Mouse (Mus musculus) limb, embryonic 12.5 days (tissue): Measurements from ENCODE around the gene Apc2. TPM values are rescaled to one million over a fixed set of nuclear protein-coding genes. Genes with fewer than 3 reads are reported as not detected.
A peak's percentile ranks its signal among the peaks of the same experiment; 100 is the strongest.

Experiments used
- ATAC-seq: fragments of 200-750 bp; cut with Nextera tagmentation; 2 replicates; pipeline ENCODE4 v1.8.0; 2017; ENCODE audit warnings: low read depth, moderate TSS enrichment; ENCODE audit not compliant: insufficient number of reproducible peaks, insufficient read depth, low FRiP score, low TSS enrichment
- H3K27ac ChIP-seq: fragments of 300-500 bp; sonication (generic); 2 replicates; pipeline ENCODE4 v1.5.1; 2016; ENCODE audit warnings: mild to moderate bottlenecking, moderate library complexity
- H3K27me3 ChIP-seq: fragments of 300-500 bp; sonication (generic); 2 replicates; pipeline ENCODE4 v1.6.1; 2016; ENCODE audit warnings: mild to moderate bottlenecking, moderate library complexity
- H3K36me3 ChIP-seq: fragments of 300-500 bp; sonication (generic); 2 replicates; pipeline ENCODE4 v1.6.1; 2016; ENCODE audit warnings: mild to moderate bottlenecking, moderate library complexity
- H3K4me1 ChIP-seq: fragments of 300-500 bp; sonication (generic); replicated peaks from 2 replicates; pipeline ENCODE4 v1.6.1; 2016
- H3K4me2 ChIP-seq: fragments of 300-500 bp; sonication (generic); 2 replicates; pipeline ENCODE4 v1.6.1; 2016; ENCODE audit warnings: mild to moderate bottlenecking, moderate library complexity
- H3K4me3 ChIP-seq: fragments of 300-500 bp; sonication (generic); replicated peaks from 2 replicates; pipeline ENCODE4 v1.5.1; 2016; ENCODE audit warnings: mild to moderate bottlenecking
- H3K9ac ChIP-seq: fragments of 300-500 bp; sonication (generic); replicated peaks from 2 replicates; pipeline ENCODE4 v1.6.1; 2016; ENCODE audit warnings: mild to moderate bottlenecking, moderate library complexity
- H3K9me3 ChIP-seq: fragments of 300-500 bp; sonication (generic); 2 replicates; pipeline ENCODE4 v1.6.1; 2016; ENCODE audit warnings: mild to moderate bottlenecking, moderate library complexity
- WGBS: fragments of 180-500 bp; shearing (Covaris S2); methylation state at CpG from one replicate; pipeline ENCODE4 v1.1.7; 2016; 5-methylcytosine and 5-hydroxymethylcytosine counted together
- polyA plus RNA-seq: library from polyadenylated mRNA; unstranded; fragments of >200 nt; fragmentation: Nextera tagmentation; extraction: Ambion mirVana; gene quantifications from 2 replicates; pipeline ENCODE4 v1.2.1, GENCODE M21; 2016

Gene Apc2
- polyA plus RNA-seq, 1 experiment from 2014 or later, result 4.7 TPM

DNA sequence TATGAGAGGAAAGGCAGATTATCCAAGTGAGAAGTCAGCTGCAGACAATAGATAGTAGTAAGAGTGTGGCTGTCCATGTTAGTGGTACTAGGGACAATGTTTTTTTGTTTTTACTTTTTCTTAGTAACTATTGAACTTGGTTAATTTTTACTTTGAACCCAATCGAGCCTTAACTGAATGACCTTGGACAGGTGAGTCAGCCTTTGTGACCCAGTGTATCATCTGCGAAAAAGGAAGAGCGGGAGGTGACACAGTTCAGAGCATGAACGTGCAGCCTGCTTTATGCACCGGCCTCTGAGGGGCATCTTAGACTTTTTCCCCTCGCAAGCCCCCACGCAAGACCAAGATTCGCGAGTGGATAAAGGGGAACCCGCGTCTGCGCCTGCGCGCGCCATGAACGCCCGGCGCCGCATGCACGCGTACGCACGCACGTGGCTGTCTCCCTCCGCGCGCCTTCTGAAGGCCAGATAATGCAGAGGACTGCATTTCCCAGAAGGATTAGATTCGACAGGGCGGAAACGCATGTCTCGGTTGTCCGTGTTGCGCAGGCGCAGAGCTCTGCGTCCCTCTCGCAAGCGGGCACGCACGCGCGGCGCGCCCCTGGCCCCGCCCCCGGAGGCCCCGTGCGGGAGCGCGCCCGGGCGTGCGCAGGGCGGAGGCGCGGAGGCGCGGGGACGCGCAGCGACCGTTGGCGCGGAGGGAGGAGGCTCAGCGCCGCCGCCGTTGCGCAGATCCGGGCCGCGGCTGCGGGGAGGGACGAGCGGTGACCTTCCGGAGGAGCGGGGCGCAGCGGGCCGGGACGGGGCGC, 31.2 kb upstream of the Apc2 start:
- ATAC-seq, result no peak
- no peaks in the 10 kb centered on the region for H3K27me3 ChIP-seq
- peak overlapping the region; percentile 79 for H3K4me2 ChIP-seq
- peaks cover 21% of the 10 kb centered on the region for H3K36me3 ChIP-seq
- peak overlapping the region; percentile 97 for H3K9ac ChIP-seq
- peak overlapping the region; percentile 70 for H3K27ac ChIP-seq
- H3K4me1 ChIP-seq, result peaks cover 52% of the 10 kb centered on the region
- WGBS, result 2% methylated on average over 80 of the region's 81 CpGs
- peak overlapping the region; percentile 93 for H3K4me3 ChIP-seq
- H3K9me3 ChIP-seq, result no peaks in the 10 kb centered on the region

DNA sequence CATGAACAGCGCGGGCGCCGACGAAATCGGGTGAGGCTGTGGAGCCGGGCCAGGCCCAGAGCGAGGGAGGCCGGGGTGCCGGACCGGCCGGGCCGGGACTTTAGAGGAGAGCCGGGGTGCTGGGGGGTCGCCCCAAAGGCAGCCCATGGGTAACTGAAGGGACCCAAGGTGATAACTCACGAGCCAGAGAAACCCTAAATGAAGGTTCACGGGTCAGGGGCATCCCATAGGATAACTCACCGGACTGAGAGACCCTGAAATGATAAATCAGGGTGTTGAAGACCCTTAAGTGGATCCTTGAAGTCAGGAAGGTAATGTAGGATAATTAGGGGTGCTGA, 30.7 kb upstream of the Apc2 start:
- Histone ChIP-seq H3K9ac (peak overlapping the region; percentile 97), H3K9me3 (no peaks in the 10 kb centered on the region), H3K4me3 (peak overlapping the region; percentile 93), H3K27ac (peak overlapping the region; percentile 70), H3K4me2 (peak overlapping the region; percentile 79), H3K4me1 (peaks cover 47% of the 10 kb centered on the region), H3K36me3 (peaks cover 26% of the 10 kb centered on the region), H3K27me3 (no peaks in the 10 kb centered on the region)
- no peak for ATAC-seq
- 1% methylated on average over 18 of the region's 18 CpGs for WGBS

DNA sequence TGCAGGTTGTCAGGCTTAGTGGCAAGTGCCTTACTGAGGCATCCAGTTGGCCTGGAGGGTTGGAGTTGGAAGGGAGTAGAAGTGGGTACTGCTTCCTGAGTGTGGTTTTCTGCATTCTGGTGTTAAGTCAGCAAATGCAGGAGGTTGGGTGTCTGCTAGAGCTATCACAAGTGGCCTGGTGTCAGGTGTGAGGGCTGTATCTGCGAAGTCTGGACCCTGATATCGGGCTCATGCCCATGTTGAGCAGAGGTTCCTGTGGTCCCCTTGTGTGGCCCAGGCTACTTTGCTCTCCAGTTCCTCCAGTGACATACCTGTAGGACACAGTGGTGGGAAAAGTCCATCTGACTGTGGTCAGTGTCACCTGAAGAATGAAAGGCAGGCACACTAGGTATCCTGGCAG, 25.7 kb upstream of the Apc2 start:
- Histone ChIP-seq H3K4me1 (peaks cover 43% of the 10 kb centered on the region), H3K9ac (0 out of 2 replicates have a peak overlapping the region, but pooled peaks have one; percentile 5), H3K4me2 (no peak overlapping the region), H3K9me3 (no peaks in the 10 kb centered on the region), H3K27ac (no peak overlapping the region), H3K4me3 (no peak overlapping the region), H3K36me3 (peaks cover 70% of the 10 kb centered on the region), H3K27me3 (no peaks in the 10 kb centered on the region)
- no peak for ATAC-seq
- WGBS, result 93% methylated on average over 2 of the region's 2 CpGs

DNA sequence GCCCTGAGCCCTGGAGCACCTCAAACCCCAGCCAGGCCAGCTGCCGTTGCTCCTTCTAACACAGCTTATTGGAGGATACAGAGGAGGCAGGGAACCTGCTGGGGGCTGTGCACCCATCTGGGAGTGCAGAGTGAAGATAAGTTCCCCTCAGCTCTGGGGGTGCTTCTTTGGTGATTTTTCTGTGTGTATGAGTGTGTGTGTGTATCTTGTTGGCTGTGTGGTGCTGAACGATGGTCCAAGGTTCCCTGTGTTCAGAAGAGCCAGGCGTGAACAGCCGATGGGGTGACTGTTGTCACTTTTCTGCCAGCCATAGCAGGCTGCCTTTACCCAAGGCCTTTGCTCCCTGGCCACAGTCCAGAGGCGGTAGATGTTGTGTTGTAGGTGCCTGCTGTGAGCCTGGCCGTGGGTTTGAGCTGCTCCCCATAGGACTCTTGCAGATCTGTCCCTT, 25.0 kb upstream of the Apc2 start:
- whole genome bisulfite sequencing, result 86% methylated on average over 6 of the region's 6 CpGs
- H3K4me1 ChIP-seq, result peaks cover 40% of the 10 kb centered on the region

DNA sequence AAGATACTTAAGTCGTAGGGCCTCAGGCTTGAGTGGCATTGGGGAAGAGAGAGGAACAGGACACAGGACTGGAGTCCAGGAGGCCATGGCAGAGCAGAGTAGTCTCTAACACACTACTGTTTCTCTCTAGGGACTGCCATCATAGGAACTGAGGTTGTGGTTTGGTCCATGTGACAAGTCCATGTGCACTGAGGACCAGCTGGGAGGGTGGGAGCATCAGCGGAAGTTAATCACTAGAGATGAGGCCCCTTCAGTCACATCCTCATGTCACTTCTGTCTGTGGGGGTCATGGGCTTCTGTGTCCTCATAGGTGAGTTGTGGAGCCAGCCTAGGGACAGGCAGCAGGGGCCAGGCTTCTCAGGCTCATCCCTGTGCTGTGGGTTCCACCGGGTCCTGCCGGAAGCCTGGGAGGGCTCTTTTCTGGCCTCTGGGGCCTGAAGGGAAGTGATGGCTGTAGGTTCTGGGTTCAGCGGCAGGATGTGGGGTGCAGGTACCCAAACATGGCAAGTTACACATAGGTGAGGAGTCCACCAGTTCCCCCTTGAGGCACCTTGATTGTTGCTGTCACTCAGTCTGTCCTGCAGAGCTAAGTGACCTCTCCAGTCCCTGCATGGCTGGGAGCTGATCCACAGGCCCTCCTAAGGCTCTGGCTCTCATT, 24.5 kb upstream of the Apc2 start:
- no peak overlapping the region for H3K9ac ChIP-seq
- no peak overlapping the region for H3K27ac ChIP-seq
- no peaks in the 10 kb centered on the region for H3K9me3 ChIP-seq
- no peak overlapping the region for H3K4me2 ChIP-seq
- ATAC-seq, result no peak
- no peaks in the 10 kb centered on the region for H3K27me3 ChIP-seq
- no peak overlapping the region for H3K4me3 ChIP-seq
- WGBS, result 88% methylated on average over 5 of the region's 5 CpGs
- H3K36me3 ChIP-seq, result peaks cover 82% of the 10 kb centered on the region
- peaks cover 35% of the 10 kb centered on the region for H3K4me1 ChIP-seq

More for the DNA sequence above, 25.0 kb upstream of the Apc2 start:
- Histone ChIP-seq H3K9me3 (no peaks in the 10 kb centered on the region), H3K4me2 (no peak overlapping the region), H3K27ac (no peak overlapping the region), H3K9ac (peak overlapping the region; percentile 5; the same call in 1 of the 2 replicates), H3K4me3 (no peak overlapping the region), H3K36me3 (peaks cover 76% of the 10 kb centered on the region), H3K27me3 (no peaks in the 10 kb centered on the region)
- ATAC-seq, result no peak

GRCm38 (mm10) chr10:80271870-80272585, 23.7 kb upstream of the Apc2 start:
- Histone ChIP-seq H3K4me2 (no peak overlapping the region), H3K4me3 (no peak overlapping the region), H3K4me1 (peaks cover 28% of the 10 kb centered on the region), H3K27ac (no peak overlapping the region), H3K9me3 (no peaks in the 10 kb centered on the region), H3K36me3 (peaks cover 89% of the 10 kb centered on the region), H3K9ac (no peak overlapping the region), H3K27me3 (no peaks in the 10 kb centered on the region)
- WGBS, result 88% methylated on average over 8 of the region's 8 CpGs
- no peak for ATAC-seq

GRCm38 (mm10) chr10:80273847-80274246, 21.9 kb upstream of the Apc2 start:
- Histone ChIP-seq H3K27ac (no peak overlapping the region), H3K4me2 (no peak overlapping the region), H3K4me3 (no peak overlapping the region), H3K9ac (no peak overlapping the region), H3K9me3 (no peaks in the 10 kb centered on the region), H3K36me3 (peaks cover 92% of the 10 kb centered on the region), H3K4me1 (peaks cover 11% of the 10 kb centered on the region), H3K27me3 (no peaks in the 10 kb centered on the region)
- WGBS, result 89% methylated on average over 3 of the region's 3 CpGs
- no peak for ATAC-seq

- Histone ChIP-seq H3K4me3 (no peak overlapping the region), H3K36me3 (peaks cover 93% of the 10 kb centered on the region), H3K27ac (no peak overlapping the region), H3K4me1 (peaks cover 8% of the 10 kb centered on the region), H3K4me2 (no peak overlapping the region), H3K9me3 (no peaks in the 10 kb centered on the region), H3K9ac (no peak overlapping the region), H3K27me3 (no peaks in the 10 kb centered on the region)
- 85% methylated on average over 5 of the region's 5 CpGs for WGBS
- ATAC-seq, result no peak
These were observed 19.5 kb upstream of the Apc2 start for GRCm38 (mm10) chr10:80276238-80276637.

- no peak overlapping the region for H3K4me2 ChIP-seq
- no peak overlapping the region for H3K4me3 ChIP-seq
- H3K4me1 ChIP-seq, result no peaks in the 10 kb centered on the region; the same call in 1 of the 2 replicates
- H3K27ac ChIP-seq, result no peak overlapping the region
- ATAC-seq, result no peak
- 93% methylated on average over 9 of the region's 9 CpGs for WGBS
- H3K36me3 ChIP-seq, result peaks cover 98% of the 10 kb centered on the region
- no peaks in the 10 kb centered on the region for H3K9me3 ChIP-seq
- H3K27me3 ChIP-seq, result no peaks in the 10 kb centered on the region
- H3K9ac ChIP-seq, result no peak overlapping the region
These were observed 17.4 kb upstream of the Apc2 start for GRCm38 (mm10) chr10:80278390-80278789.

DNA sequence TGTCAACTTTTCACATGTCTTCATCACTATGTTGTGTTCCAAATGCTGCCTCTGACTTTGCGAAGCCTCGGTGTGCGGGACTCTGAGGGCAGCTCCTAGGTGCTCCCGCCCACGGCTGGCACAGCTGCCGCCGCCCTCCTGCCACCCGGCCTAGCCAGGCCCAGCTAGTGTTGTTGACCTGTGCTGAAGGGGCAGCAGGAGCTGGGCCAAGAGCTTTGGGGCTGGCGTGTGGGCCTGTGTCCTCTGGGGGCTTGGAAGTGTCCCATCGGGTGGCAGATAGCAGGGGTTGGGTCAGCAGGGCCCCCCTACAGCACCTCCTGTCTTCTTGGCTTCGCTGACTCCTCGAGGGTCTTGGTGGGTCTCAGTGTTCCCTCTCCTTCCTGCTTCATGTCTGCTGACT, 16.5 kb upstream of the Apc2 start:
- no peak overlapping the region for H3K27ac ChIP-seq
- H3K9ac ChIP-seq, result no peak overlapping the region
- H3K4me1 ChIP-seq, result no peaks in the 10 kb centered on the region
- no peak overlapping the region for H3K4me3 ChIP-seq
- no peaks in the 10 kb centered on the region for H3K27me3 ChIP-seq
- H3K4me2 ChIP-seq, result no peak overlapping the region
- peaks cover 98% of the 10 kb centered on the region for H3K36me3 ChIP-seq
- WGBS, result 96% methylated on average over 12 of the region's 12 CpGs
- ATAC-seq, result no peak
- H3K9me3 ChIP-seq, result no peaks in the 10 kb centered on the region

DNA sequence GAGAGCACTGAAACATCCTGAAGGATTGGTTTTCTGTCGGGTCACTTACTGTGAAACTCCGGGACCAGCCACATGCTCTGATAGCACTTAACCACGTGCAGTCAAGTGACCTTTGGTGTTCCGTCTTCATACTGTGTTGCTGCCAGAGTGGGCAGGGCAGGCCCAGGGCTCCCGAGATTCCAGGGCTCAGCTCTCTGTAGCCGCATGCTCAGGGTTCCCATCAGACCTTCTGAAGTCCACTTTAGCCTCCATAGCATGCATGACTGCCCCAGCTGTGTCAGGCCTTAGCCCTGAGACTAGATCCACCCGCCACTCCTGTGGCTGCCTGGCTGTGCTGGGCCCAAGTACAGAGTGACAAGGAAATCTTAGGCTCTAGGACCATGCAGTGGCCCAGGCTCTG, 14.5 kb upstream of the Apc2 start:
- no peak for ATAC-seq
- no peaks in the 10 kb centered on the region for H3K4me1 ChIP-seq
- no peak overlapping the region for H3K9ac ChIP-seq
- H3K36me3 ChIP-seq, result peaks cover 98% of the 10 kb centered on the region
- no peak overlapping the region for H3K4me2 ChIP-seq
- 85% methylated on average over 7 of the region's 7 CpGs for WGBS
- no peak overlapping the region for H3K27ac ChIP-seq
- no peaks in the 10 kb centered on the region for H3K9me3 ChIP-seq
- no peaks in the 10 kb centered on the region for H3K27me3 ChIP-seq
- H3K4me3 ChIP-seq, result no peak overlapping the region
